Mouse (Mus musculus): Measurements from ENCODE around the gene Col28a1. TPM values are rescaled to one million over a fixed set of nuclear protein-coding genes. Genes with fewer than 3 reads are reported as not detected.

Gene Col28a1
- under 1 TPM in 1 of 2 experiments, not detected in 1; 0.77 TPM for polyA plus RNA-seq (2017; shearing (Covaris generic))

DNA sequence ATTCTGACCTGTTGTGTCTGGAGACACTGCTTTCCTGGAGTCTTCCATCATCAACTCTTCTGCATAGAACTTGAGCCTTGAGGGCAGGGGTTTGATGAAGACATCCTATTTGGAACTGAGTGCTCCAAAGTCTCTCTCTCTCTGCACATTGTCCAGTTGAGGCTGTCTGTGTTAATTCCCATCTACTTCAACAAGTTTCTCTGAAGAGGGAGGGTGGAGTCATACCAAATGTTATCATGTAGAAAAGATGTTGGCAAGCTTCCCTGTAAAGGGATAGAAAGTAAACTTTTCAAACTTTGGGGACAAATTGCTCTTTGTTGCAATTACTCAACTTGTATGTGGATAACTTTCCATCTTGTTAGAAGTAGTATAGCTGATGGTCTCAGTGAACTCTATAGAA lies at the start of gene Col28a1:
TSS of gene Col28a1 (minus strand) at position 101 of the 400 bp plus-strand sequence.

DNA sequence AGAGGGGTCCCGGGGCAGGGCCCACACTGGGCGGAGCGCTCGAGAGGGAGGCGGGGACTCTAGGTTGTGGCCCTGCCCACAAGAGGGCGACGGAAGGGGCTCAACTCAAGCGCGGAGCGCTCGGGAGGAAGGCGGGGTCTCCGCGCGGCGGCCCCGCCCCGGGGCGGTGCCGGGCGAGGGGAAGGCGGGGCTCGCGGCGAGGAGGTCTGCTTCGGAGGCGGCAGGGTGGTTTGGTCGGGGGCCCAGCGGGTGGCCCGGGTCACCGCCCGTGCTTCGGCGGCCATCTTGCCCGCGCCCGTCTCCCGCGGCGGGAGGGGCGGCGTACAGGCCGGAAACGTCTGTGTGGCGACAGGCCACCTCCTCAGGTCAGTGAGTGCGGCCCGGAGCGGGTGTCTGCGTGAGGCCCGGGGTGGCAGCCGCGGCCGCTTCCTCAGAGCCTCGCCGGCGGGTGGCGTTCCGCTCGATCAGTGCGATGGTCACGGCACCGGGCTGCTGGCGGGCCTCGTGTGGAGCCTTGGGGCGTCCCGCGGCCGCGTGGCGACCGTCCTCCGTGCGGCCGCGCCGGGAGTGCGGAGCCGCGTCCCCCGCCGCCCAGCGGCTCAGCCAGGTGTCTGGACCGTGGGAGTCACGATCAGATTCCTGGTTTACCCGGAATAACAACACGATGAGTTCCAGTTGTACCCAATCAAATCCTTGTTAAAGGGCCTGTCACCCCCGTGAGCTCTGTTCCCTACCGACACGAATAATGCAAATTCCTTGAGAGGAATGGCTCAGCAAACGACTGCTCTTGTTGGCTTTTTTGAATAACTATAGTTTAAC lies 16.8 kb upstream of the Col28a1 start, which contains the start of gene Mios:
TSS of gene Mios (plus strand) at position 176 of the 819 bp plus-strand sequence.

Other genes starting within 250 kb of the Col28a1 start
- gene Mios, start 16.6 kb upstream of the Col28a1 start, polyA plus RNA-seq (2017; shearing (Covaris generic)), result 10 to 100 TPM; 20.0 to 31.9 TPM
- 10 to 100 TPM; 61.9 to 80.8 TPM for gene Rpa3, start 66.6 kb upstream of the Col28a1 start, polyA plus RNA-seq (2017; shearing (Covaris generic))
- 10 to 100 TPM; 12.2 to 16.7 TPM for gene Umad1, start 66.7 kb upstream of the Col28a1 start, polyA plus RNA-seq (2017; shearing (Covaris generic))
- gene Gm45062, start 66.8 kb upstream of the Col28a1 start, polyA plus RNA-seq (2017; shearing (Covaris generic)), result 1 to 10 TPM in 1 of 2 experiments, not detected in 1; 2.6 TPM

All from inflammation-experienced regulatory T-cells (primary cell).